Mouse (Mus musculus): ENCODE data around the gene Fes. TPM values are rescaled to one million over a fixed set of nuclear protein-coding genes. Genes with fewer than 3 reads are reported as not detected.

The Fes gene
- polyA plus RNA-seq, 1 experiment from 2014 or later = 18.2 TPM

DNA sequence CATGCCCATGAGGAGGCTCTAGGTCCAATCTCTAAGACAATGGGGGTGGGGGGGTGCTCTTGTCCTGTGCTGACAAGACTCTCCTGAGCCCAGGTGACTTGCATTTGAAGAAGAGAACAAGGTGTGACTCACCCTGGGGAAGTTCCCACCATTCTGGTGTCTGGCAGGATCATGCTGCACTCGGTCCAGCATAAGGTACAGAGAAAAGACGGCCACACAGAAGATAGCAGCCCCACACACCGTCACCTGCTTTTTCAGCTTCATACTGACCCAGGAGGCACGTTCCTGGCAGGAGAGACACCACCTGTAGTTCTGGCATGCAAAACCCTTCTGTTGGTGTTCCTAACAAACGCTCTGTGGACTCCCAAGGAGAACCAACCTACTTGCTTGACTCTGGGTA is 18.3 kb downstream of the Fes start:
- Histone ChIP-seq H3K27ac (ENCODE audit: low read length) (no peak overlapping the region), H3K36me3 (ENCODE audit: control insufficient read depth, insufficient read depth) (no peaks in the 10 kb centered on the region; the same call in 1 of the 2 replicates), H3K4me1 (ENCODE audit: control insufficient read depth, low read depth, low read length) (peaks cover 5% of the 10 kb centered on the region), H3K4me3 (ENCODE audit: low read depth, low read length) (no peak overlapping the region), H3K9ac (ENCODE audit: low read depth, low read length) (no peak overlapping the region), H3K27me3 (ENCODE audit: control insufficient read depth, insufficient read depth, low read depth, low read length) (peaks cover 27% of the 10 kb centered on the region), H3K9me3 (replicated peaks; ENCODE audit: control insufficient read depth, low read length) (no peaks in the 10 kb centered on the region), H3K4me2 (ENCODE audit: low read depth, low read length) (peak overlapping the region; percentile 79)
- ATAC-seq (ENCODE audit: low read depth) = no peak
- WGBS (ENCODE audit: insufficient replicate concordance) = 52% methylated on average over 5 of the region's 5 CpGs

GRCm38 (mm10) chr7:80368635-80369421 is 18.9 kb downstream of the Fes start:
- Histone ChIP-seq H3K4me1 (ENCODE audit: control insufficient read depth, low read depth, low read length) (peaks cover 5% of the 10 kb centered on the region), H3K9ac (ENCODE audit: low read depth, low read length) (no peak overlapping the region), H3K4me3 (ENCODE audit: low read depth, low read length) (no peak overlapping the region), H3K27ac (ENCODE audit: low read length) (no peak overlapping the region; the same call in 1 of the 2 replicates), H3K4me2 (ENCODE audit: low read depth, low read length) (0 out of 2 replicates have a peak overlapping the region, but pooled peaks have one; percentile 2), H3K9me3 (replicated peaks; ENCODE audit: control insufficient read depth, low read length) (no peaks in the 10 kb centered on the region), H3K27me3 (ENCODE audit: control insufficient read depth, insufficient read depth, low read depth, low read length) (peaks cover 27% of the 10 kb centered on the region), H3K36me3 (ENCODE audit: control insufficient read depth, insufficient read depth) (no peaks in the 10 kb centered on the region; the same call in 1 of the 2 replicates)
- WGBS (ENCODE audit: insufficient replicate concordance) = 45% methylated on average over 20 of the region's 20 CpGs
- no peak for ATAC-seq (ENCODE audit: low read depth)

DNA sequence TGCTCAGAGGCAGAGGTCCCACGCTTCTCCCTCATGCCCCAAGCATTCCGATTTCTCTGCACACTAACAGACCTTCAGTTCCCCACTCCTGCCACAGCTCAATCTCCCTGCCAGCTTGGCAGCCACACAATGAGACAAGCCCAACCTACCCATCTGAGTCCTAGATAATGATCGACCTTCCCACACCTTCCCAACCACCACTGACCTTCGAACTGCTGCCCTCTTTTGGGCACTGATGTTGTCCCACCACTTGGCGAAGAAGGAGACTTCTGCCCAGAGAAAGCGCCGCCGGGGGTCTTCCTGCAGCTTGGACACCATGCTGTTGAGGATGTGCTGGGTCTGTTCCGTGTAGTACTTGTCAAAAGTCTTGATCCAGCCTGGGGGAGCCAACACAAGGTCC is 19.7 kb downstream of the Fes start:
- no peaks in the 10 kb centered on the region; the same call in 1 of the 2 replicates for H3K36me3 ChIP-seq (ENCODE audit: control insufficient read depth, insufficient read depth)
- H3K4me2 ChIP-seq (ENCODE audit: low read depth, low read length) = no peak overlapping the region
- no peak overlapping the region for H3K27ac ChIP-seq (ENCODE audit: low read length)
- no peak for ATAC-seq (ENCODE audit: low read depth)
- H3K4me3 ChIP-seq (ENCODE audit: low read depth, low read length) = no peak overlapping the region
- no peak overlapping the region for H3K9ac ChIP-seq (ENCODE audit: low read depth, low read length)
- H3K9me3 ChIP-seq (replicated peaks; ENCODE audit: control insufficient read depth, low read length) = no peaks in the 10 kb centered on the region
- H3K27me3 ChIP-seq (ENCODE audit: control insufficient read depth, insufficient read depth, low read depth, low read length) = peaks cover 27% of the 10 kb centered on the region
- 78% methylated on average over 9 of the region's 9 CpGs for WGBS (ENCODE audit: insufficient replicate concordance)
- H3K4me1 ChIP-seq (ENCODE audit: control insufficient read depth, low read depth, low read length) = peaks cover 5% of the 10 kb centered on the region

DNA sequence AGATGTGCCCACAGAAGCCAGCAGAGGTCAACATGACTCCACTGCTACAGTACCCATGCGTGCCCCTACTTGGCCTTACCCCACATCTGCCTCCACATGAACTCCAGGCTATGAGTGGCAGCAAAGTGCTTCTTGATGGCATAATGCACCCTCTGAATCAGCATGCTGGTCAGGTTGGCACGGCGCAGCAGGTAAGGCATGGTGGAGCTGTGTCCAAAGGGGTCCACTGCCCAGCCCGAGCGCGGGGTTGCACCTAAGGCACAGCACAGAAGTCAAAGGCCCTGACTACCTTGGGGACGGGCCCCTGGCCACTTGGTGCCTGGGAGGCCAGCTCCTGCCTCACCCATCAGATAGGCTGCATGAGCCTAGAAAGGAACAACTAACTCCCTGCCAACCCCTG is 20.5 kb downstream of the Fes start:
- no peaks in the 10 kb centered on the region for H3K9me3 ChIP-seq (replicated peaks; ENCODE audit: control insufficient read depth, low read length)
- peaks cover 27% of the 10 kb centered on the region for H3K27me3 ChIP-seq (ENCODE audit: control insufficient read depth, insufficient read depth, low read depth, low read length)
- WGBS (ENCODE audit: insufficient replicate concordance) = 82% methylated on average over 7 of the region's 7 CpGs
- H3K4me1 ChIP-seq (ENCODE audit: control insufficient read depth, low read depth, low read length) = peaks cover 5% of the 10 kb centered on the region
- ATAC-seq (ENCODE audit: low read depth) = no peak
- H3K4me3 ChIP-seq (ENCODE audit: low read depth, low read length) = no peak overlapping the region
- H3K4me2 ChIP-seq (ENCODE audit: low read depth, low read length) = no peak overlapping the region
- no peak overlapping the region for H3K27ac ChIP-seq (ENCODE audit: low read length)
- no peaks in the 10 kb centered on the region; the same call in 1 of the 2 replicates for H3K36me3 ChIP-seq (ENCODE audit: control insufficient read depth, insufficient read depth)
- H3K9ac ChIP-seq (ENCODE audit: low read depth, low read length) = no peak overlapping the region

GRCm38 (mm10) chr7:80365759-80366158 is 22.0 kb downstream of the Fes start:
- no peak overlapping the region for H3K4me3 ChIP-seq (ENCODE audit: low read depth, low read length)
- H3K27ac ChIP-seq (ENCODE audit: low read length) = no peak overlapping the region
- peaks cover 13% of the 10 kb centered on the region for H3K27me3 ChIP-seq (ENCODE audit: control insufficient read depth, insufficient read depth, low read depth, low read length)
- no peak overlapping the region for H3K4me2 ChIP-seq (ENCODE audit: low read depth, low read length)
- H3K9me3 ChIP-seq (replicated peaks; ENCODE audit: control insufficient read depth, low read length) = no peaks in the 10 kb centered on the region
- no peak for ATAC-seq (ENCODE audit: low read depth)
- H3K9ac ChIP-seq (ENCODE audit: low read depth, low read length) = no peak overlapping the region
- H3K36me3 ChIP-seq (ENCODE audit: control insufficient read depth, insufficient read depth) = no peaks in the 10 kb centered on the region; the same call in 1 of the 2 replicates
- peaks cover 5% of the 10 kb centered on the region; the same call in 1 of the 2 replicates for H3K4me1 ChIP-seq (ENCODE audit: control insufficient read depth, low read depth, low read length)
- WGBS (ENCODE audit: insufficient replicate concordance) = 55% methylated on average over 2 of the region's 2 CpGs

DNA sequence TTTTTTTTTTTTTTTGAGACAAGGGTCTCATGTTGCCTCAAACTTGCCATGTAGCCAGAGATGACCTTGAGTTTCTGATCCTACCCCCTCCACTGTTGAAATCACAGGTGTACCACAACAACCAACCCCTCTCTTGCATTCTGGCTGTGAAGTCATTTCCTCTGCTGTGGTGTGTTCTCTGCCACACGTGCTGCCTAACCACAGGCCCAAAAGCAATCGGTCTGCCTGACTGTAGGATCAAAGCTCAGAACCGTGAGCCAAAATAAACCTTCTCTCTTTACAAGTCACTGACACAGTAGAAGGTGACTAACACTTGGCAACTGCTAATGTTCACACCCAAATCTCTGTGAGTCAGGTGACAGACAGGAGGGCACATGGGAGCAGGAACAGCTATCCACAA is 27.3 kb downstream of the Fes start:
- Histone ChIP-seq H3K9ac (ENCODE audit: low read depth, low read length) (no peak overlapping the region), H3K27me3 (ENCODE audit: control insufficient read depth, insufficient read depth, low read depth, low read length) (no peaks in the 10 kb centered on the region), H3K4me3 (ENCODE audit: low read depth, low read length) (no peak overlapping the region), H3K36me3 (ENCODE audit: control insufficient read depth, insufficient read depth) (no peaks in the 10 kb centered on the region; the same call in 1 of the 2 replicates), H3K9me3 (replicated peaks; ENCODE audit: control insufficient read depth, low read length) (no peaks in the 10 kb centered on the region), H3K4me2 (ENCODE audit: low read depth, low read length) (no peak overlapping the region), H3K27ac (ENCODE audit: low read length) (no peak overlapping the region), H3K4me1 (ENCODE audit: control insufficient read depth, low read depth, low read length) (no peaks in the 10 kb centered on the region)
- 35% methylated on average over 3 of the region's 3 CpGs for WGBS (ENCODE audit: insufficient replicate concordance)
- ATAC-seq (ENCODE audit: low read depth) = no peak; the same call in 1 of the 2 replicates

GRCm38 (mm10) chr7:80358039-80358438 is 29.7 kb downstream of the Fes start:
- no peak for ATAC-seq (ENCODE audit: low read depth)
- Histone ChIP-seq H3K27ac (ENCODE audit: low read length) (no peak overlapping the region), H3K9me3 (replicated peaks; ENCODE audit: control insufficient read depth, low read length) (no peaks in the 10 kb centered on the region), H3K4me3 (ENCODE audit: low read depth, low read length) (no peak overlapping the region), H3K36me3 (ENCODE audit: control insufficient read depth, insufficient read depth) (no peaks in the 10 kb centered on the region), H3K4me2 (ENCODE audit: low read depth, low read length) (no peak overlapping the region), H3K27me3 (ENCODE audit: control insufficient read depth, insufficient read depth, low read depth, low read length) (no peaks in the 10 kb centered on the region), H3K9ac (ENCODE audit: low read depth, low read length) (no peak overlapping the region), H3K4me1 (ENCODE audit: control insufficient read depth, low read depth, low read length) (no peaks in the 10 kb centered on the region)
- 72% methylated on average over 4 of the region's 4 CpGs for WGBS (ENCODE audit: insufficient replicate concordance)

GRCm38 (mm10) chr7:80357156-80357555 is 30.6 kb downstream of the Fes start:
- WGBS (ENCODE audit: insufficient replicate concordance) = 68% methylated on average over 8 of the region's 8 CpGs
- no peaks in the 10 kb centered on the region for H3K9me3 ChIP-seq (replicated peaks; ENCODE audit: control insufficient read depth, low read length)
- H3K4me3 ChIP-seq (ENCODE audit: low read depth, low read length) = no peak overlapping the region
- H3K36me3 ChIP-seq (ENCODE audit: control insufficient read depth, insufficient read depth) = no peaks in the 10 kb centered on the region
- H3K4me1 ChIP-seq (ENCODE audit: control insufficient read depth, low read depth, low read length) = no peaks in the 10 kb centered on the region
- H3K4me2 ChIP-seq (ENCODE audit: low read depth, low read length) = no peak overlapping the region
- H3K27ac ChIP-seq (ENCODE audit: low read length) = no peak overlapping the region
- H3K9ac ChIP-seq (ENCODE audit: low read depth, low read length) = no peak overlapping the region
- no peaks in the 10 kb centered on the region for H3K27me3 ChIP-seq (ENCODE audit: control insufficient read depth, insufficient read depth, low read depth, low read length)
- ATAC-seq (ENCODE audit: low read depth) = no peak

DNA sequence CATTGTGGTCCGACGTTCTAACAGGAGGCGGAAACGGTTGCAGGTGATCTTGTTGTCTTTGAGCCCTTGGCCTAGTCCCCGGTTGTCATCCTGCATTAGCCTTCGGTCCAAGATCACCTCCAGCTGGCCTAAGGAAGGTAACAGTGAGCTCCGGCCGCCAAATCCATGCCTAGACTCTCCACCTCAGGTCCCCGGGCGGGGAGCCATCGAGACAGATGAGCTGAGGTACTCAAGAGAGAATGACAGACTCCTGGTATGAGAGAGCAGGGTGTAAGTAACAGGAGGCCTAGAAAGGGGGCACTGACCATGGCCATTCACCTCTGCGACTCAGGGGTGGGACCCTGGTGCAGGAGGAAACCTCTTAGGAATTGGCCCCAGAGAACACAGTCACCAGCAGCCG is 31.4 kb downstream of the Fes start:
- 71% methylated on average over 13 of the region's 13 CpGs for WGBS (ENCODE audit: insufficient replicate concordance)
- Histone ChIP-seq H3K27me3 (ENCODE audit: control insufficient read depth, insufficient read depth, low read depth, low read length) (no peaks in the 10 kb centered on the region), H3K36me3 (ENCODE audit: control insufficient read depth, insufficient read depth) (no peaks in the 10 kb centered on the region)

More for the DNA sequence above, 31.4 kb downstream of the Fes start:
- Histone ChIP-seq H3K4me3 (ENCODE audit: low read depth, low read length) (no peak overlapping the region), H3K9me3 (replicated peaks; ENCODE audit: control insufficient read depth, low read length) (no peaks in the 10 kb centered on the region), H3K4me1 (ENCODE audit: control insufficient read depth, low read depth, low read length) (no peaks in the 10 kb centered on the region), H3K4me2 (ENCODE audit: low read depth, low read length) (no peak overlapping the region), H3K27ac (ENCODE audit: low read length) (no peak overlapping the region), H3K9ac (ENCODE audit: low read depth, low read length) (no peak overlapping the region)
- no peak for ATAC-seq (ENCODE audit: low read depth)

Data from liver, embryonic 16.5 days (tissue).